Mouse (Mus musculus) kidney, embryonic 15.5 days (tissue): ENCODE data around the gene Nr2c2ap. TPM values are rescaled to one million over a fixed set of nuclear protein-coding genes. Genes with fewer than 3 reads are reported as not detected.

Experiments
- ATAC-seq: fragments of 200-750 bp; cut with Nextera tagmentation; replicated peaks from 2 replicates; pipeline ENCODE4 v1.8.0; 2017; ENCODE audit warnings: moderate TSS enrichment; ENCODE audit not compliant: low FRiP score
- H3K27ac ChIP-seq: fragments of 300-500 bp; sonication (generic); 2 replicates; pipeline ENCODE4 v1.5.1; 2015; ENCODE audit warnings: mild to moderate bottlenecking, inconsistent platforms
- H3K27me3 ChIP-seq: fragments of 300-500 bp; sonication (generic); 2 replicates; pipeline ENCODE4 v1.6.1; 2015; ENCODE audit warnings: inconsistent platforms
- H3K36me3 ChIP-seq: fragments of 300-500 bp; sonication (generic); 2 replicates; pipeline ENCODE4 v1.6.1; 2015; ENCODE audit warnings: inconsistent platforms
- H3K4me1 ChIP-seq: fragments of 300-500 bp; sonication (generic); 2 replicates; pipeline ENCODE4 v1.6.1; 2015; ENCODE audit warnings: inconsistent platforms
- H3K4me2 ChIP-seq: fragments of 300-500 bp; sonication (generic); 2 replicates; pipeline ENCODE4 v1.6.1; 2015; ENCODE audit warnings: moderate library complexity, mild to moderate bottlenecking, inconsistent platforms
- H3K4me3 ChIP-seq: fragments of 300-500 bp; sonication (generic); replicated peaks from 2 replicates; pipeline ENCODE4 v1.5.1; 2015; ENCODE audit warnings: mild to moderate bottlenecking, inconsistent platforms
- H3K9ac ChIP-seq: fragments of 300-500 bp; sonication (generic); 2 replicates; pipeline ENCODE4 v1.6.1; 2015; ENCODE audit warnings: mild to moderate bottlenecking, inconsistent platforms
- H3K9me3 ChIP-seq: fragments of 300-500 bp; sonication (generic); replicated peaks from 2 replicates; pipeline ENCODE4 v1.6.1; 2016; ENCODE audit warnings: inconsistent platforms
- WGBS: fragments of 180-500 bp; shearing (Covaris S2); methylation state at CpG from one replicate; pipeline ENCODE4 v1.1.7; 2015; ENCODE audit warnings: mixed read lengths; 5-methylcytosine and 5-hydroxymethylcytosine counted together
- polyA plus RNA-seq: library from polyadenylated mRNA; unstranded; fragments of >200 nt; fragmentation: Nextera tagmentation; extraction: Ambion mirVana; gene quantifications from 2 replicates; pipeline ENCODE4 v1.2.1, GENCODE M21; 2015

Gene Nr2c2ap
- 31.4 and 34.8 TPM in 2 replicates for polyA plus RNA-seq

- Histone ChIP-seq H3K27me3 (no peaks in the 10 kb centered on the region), H3K27ac (peak within 1 kb of the TSS; percentile 45), H3K4me2 (peak within 1 kb of the TSS; percentile 90), H3K36me3 (peaks cover 41% of the 10 kb centered on the region), H3K9ac (peak within 1 kb of the TSS; percentile 78), H3K4me3 (peak within 1 kb of the TSS; percentile 89), H3K4me1 (peaks cover 22% of the 10 kb centered on the region), H3K9me3 (no peaks in the 10 kb centered on the region)
- 1% methylated on average over 37 of the region's 37 CpGs for WGBS
- peak; percentile 78 for ATAC-seq
Observed at GRCm38 (mm10) chr8:70131166-70131883, at the start of gene Nr2c2ap. Gene Nr2c2ap (plus strand): TSS chr8:70131333.

DNA sequence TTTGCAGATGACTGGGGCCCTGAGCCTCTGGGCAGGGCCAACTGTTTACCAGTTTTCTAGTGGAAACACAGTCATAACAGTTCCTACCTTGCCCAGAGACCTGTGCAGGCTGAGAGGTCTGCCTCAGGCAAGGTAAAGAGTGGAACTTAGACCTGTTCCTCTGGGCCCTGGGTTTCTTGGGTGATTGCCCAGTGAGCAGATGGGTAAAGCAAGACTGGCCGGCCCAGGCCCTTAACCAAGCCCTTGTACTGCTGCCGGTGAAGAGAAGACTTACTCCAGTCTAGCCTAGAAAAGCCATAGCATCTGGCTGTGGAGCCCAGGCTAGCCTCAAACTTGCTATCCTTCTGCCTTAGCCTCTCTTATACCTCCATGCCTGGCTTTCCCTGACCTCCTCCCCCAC is 49.2 kb upstream of the Nr2c2ap start:
- Histone ChIP-seq H3K27me3 (peaks cover 58% of the 10 kb centered on the region), H3K4me2 (no peak overlapping the region), H3K36me3 (no peaks in the 10 kb centered on the region), H3K9ac (no peak overlapping the region), H3K9me3 (no peaks in the 10 kb centered on the region), H3K27ac (no peak overlapping the region), H3K4me3 (no peak overlapping the region), H3K4me1 (peaks cover 24% of the 10 kb centered on the region)
- ATAC-seq, result no peak
- whole genome bisulfite sequencing, result 93% methylated on average over 2 of the region's 2 CpGs

DNA sequence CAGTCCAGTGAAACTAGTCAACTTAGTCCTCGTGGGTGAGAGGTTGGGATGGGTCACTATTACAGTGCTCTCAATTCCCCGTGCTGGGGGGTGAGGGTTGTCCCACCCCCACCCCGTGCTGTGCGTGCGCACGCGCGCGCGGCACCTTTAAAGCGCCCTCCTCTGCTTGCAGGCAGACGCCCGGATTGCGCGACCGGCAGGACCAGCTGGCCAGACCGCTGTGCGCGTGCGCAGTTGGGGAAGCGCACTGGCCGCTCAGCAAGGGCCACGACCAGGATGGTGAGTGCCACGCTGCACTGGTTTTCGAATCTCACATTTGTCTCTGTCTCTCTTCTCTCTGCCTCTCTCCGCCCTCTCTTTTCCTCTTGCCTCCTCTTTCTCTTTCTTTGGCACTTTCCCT is 47.8 kb upstream of the Nr2c2ap start, which contains the start of gene Hapln4:
TSS of gene Hapln4 (plus strand) at position 173 of the 400 bp plus-strand sequence.
- 1% methylated on average over 26 of the region's 26 CpGs for WGBS
- H3K27ac ChIP-seq, result no peak within 1 kb of the TSS
- peaks cover 71% of the 10 kb centered on the region for H3K27me3 ChIP-seq
- no peak for ATAC-seq
- H3K9ac ChIP-seq, result peak within 1 kb of the TSS; percentile 19; the same call in 1 of the 2 replicates
- H3K36me3 ChIP-seq, result no peaks in the 10 kb centered on the region
- peak within 1 kb of the TSS; percentile 44 for H3K4me3 ChIP-seq
- H3K4me1 ChIP-seq, result peaks cover 30% of the 10 kb centered on the region
- H3K4me2 ChIP-seq, result peak within 1 kb of the TSS; percentile 75
- H3K9me3 ChIP-seq, result no peaks in the 10 kb centered on the region

DNA sequence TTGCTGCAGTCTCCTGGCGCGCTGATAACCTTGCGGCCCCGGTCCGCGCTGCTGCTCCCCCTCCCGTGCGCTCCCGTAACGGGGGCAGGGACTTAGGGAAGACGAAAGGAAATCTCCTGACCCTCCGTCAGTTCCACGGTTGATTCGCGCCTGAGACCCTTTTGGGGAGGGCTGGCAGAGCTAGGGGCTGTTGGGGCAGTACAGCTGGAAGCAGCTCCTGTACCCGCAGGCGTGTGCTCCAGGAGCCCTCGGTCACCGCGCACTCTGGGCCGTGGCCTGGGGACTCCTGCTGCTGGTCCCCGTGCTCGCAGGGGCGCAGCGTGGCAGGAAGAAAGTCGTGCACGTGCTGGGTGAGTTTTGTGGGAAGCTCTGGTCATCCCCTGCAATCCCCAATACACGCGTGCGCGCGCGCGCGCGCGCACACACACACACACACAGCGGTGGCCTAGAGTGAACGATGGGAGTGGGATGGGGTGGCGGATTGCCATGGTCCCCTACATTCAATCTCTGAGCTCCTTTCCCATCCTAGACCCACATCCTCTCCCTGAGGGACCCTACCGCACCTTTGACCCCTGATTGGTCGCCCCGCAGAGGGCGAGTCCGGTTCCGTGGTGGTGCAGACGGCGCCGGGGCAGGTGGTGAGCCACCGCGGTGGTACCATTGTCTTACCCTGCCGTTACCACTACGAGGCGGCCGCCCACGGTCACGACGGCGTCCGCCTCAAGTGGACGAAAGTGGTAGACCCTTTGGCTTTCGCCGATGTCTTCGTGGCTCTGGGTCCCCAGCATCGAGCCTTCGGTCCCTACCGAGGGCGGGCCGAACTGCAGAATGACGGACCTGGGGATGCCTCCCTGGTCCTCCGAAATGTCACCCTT is 46.7 kb upstream of the Nr2c2ap start:
- Histone ChIP-seq H3K4me3 (peak overlapping the region; percentile 44), H3K9me3 (no peaks in the 10 kb centered on the region), H3K27ac (no peak overlapping the region), H3K36me3 (no peaks in the 10 kb centered on the region), H3K9ac (peak overlapping the region; percentile 19; the same call in 1 of the 2 replicates), H3K4me2 (peak overlapping the region; percentile 75), H3K4me1 (peaks cover 31% of the 10 kb centered on the region), H3K27me3 (peaks cover 82% of the 10 kb centered on the region)
- 2% methylated on average over 71 of the region's 71 CpGs for WGBS
- no peak for ATAC-seq

DNA sequence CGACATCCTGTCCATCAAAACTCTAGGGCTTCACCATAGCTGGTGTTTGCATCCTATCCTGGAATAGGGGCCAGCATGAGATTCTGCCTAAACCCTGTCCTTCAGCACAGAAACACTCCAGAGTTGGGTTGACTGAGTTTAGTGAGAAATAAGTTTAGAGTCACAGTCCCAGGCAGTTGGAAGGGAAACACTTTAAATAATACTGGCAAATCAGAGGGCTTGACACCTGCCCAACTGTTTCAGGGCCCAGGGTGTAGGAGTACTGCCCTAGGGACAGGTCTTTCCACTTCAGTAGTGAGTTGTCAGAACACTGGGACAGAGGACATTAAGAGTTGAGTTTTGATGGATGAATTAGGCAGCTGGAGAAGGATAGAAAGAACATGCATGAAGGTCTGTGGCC is 45.0 kb upstream of the Nr2c2ap start:
- no peaks in the 10 kb centered on the region for H3K9me3 ChIP-seq
- H3K9ac ChIP-seq, result no peak overlapping the region
- H3K4me3 ChIP-seq, result no peak overlapping the region
- H3K4me2 ChIP-seq, result no peak overlapping the region
- H3K4me1 ChIP-seq, result peaks cover 31% of the 10 kb centered on the region
- peaks cover 100% of the 10 kb centered on the region for H3K27me3 ChIP-seq
- H3K36me3 ChIP-seq, result no peaks in the 10 kb centered on the region
- ATAC-seq, result no peak
- H3K27ac ChIP-seq, result no peak overlapping the region
- 44% methylated on average over 1 of the region's 1 CpGs for WGBS

GRCm38 (mm10) chr8:70087237-70087636 is 43.9 kb upstream of the Nr2c2ap start:
- Histone ChIP-seq H3K4me2 (no peak overlapping the region), H3K9ac (no peak overlapping the region), H3K27me3 (peaks cover 99% of the 10 kb centered on the region), H3K4me3 (peak overlapping the region; percentile 42; the same call in 1 of the 2 replicates), H3K36me3 (no peaks in the 10 kb centered on the region), H3K9me3 (no peaks in the 10 kb centered on the region), H3K4me1 (peaks cover 31% of the 10 kb centered on the region), H3K27ac (no peak overlapping the region)
- 4% methylated on average over 7 of the region's 7 CpGs for WGBS
- ATAC-seq, result no peak

DNA sequence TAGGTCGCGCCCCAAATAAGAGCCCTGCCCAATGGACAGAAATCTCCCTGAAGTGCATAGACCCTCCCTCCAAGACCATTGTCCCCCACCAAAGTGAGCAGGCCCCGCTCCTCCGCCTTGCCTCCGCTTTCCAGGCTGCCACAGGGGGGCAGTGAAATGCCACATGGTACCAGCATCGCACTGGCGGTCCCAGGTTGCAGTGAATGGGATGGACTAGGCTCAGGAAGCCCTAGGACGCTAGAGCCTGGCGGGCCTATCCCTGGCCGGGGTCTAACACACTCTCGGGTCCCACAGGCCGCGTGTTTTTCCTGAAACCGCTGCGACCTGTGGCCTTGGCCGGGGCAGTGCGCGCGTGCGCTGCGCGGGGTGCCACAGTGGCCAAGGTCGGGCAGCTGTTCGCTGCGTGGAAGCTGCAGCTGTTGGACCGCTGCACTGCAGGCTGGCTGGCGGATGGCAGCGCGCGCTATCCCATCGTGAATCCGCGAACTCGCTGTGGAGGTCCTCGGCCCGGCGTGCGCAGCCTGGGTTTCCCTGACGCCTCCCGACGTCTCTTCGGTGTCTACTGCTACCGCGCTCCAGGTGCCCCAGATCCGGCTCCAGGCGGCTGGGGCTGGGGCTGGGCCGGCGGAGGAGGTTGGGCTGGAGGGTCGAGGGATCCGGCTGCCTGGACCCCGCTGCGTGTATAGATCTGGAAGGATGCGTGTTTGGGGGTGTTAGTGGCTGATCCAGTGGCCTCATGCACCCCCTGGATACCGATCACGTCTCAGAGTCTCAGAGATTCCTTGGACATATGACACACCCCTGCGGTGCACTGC is 43.1 kb upstream of the Nr2c2ap start:
- Histone ChIP-seq H3K4me1 (peaks cover 29% of the 10 kb centered on the region), H3K27ac (no peak overlapping the region), H3K9ac (0 out of 2 replicates have a peak overlapping the region, but pooled peaks have one; percentile 5), H3K36me3 (no peaks in the 10 kb centered on the region), H3K4me3 (peak overlapping the region; percentile 42), H3K4me2 (peak overlapping the region; percentile 77), H3K27me3 (peaks cover 94% of the 10 kb centered on the region), H3K9me3 (no peaks in the 10 kb centered on the region)
- ATAC-seq, result peak; percentile 73
- 4% methylated on average over 56 of the region's 56 CpGs for WGBS

DNA sequence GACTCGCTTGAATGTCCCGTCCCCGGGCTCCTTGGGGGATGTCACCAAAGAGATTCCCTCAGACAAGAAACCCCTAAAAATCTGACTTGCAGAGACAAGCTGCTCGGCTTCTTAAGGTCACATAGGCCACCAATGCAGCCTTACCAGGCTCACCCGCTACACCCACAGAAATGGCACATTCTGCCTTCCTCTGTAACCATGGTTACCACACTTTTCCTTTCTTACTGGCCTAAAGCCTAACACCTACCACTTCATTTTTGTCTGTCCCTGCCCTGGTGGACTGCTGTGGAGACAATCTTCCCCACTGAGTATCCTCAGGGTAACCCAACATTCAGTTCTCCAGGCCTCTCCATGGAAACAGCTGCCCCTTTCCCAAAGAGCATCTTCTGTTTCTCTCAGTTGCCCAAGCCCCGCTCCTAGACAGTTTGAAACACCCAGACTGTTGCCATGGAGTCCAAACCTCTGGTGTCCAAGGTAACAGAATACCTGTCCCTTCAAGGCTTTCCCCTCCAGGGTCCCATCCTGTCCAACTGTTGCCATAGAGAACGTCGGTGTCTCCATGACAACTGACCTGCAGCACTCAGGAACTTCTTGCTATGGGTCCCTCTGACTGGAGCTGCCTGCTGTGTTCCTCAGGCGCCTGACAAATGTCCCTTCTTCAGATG is 41.7 kb upstream of the Nr2c2ap start:
- Histone ChIP-seq H3K27me3 (peaks cover 83% of the 10 kb centered on the region), H3K36me3 (no peaks in the 10 kb centered on the region), H3K9ac (no peak overlapping the region), H3K9me3 (no peaks in the 10 kb centered on the region), H3K27ac (no peak overlapping the region), H3K4me1 (peaks cover 15% of the 10 kb centered on the region), H3K4me2 (no peak overlapping the region), H3K4me3 (no peak overlapping the region)
- 64% methylated on average over 9 of the region's 9 CpGs for WGBS
- ATAC-seq, result no peak

DNA sequence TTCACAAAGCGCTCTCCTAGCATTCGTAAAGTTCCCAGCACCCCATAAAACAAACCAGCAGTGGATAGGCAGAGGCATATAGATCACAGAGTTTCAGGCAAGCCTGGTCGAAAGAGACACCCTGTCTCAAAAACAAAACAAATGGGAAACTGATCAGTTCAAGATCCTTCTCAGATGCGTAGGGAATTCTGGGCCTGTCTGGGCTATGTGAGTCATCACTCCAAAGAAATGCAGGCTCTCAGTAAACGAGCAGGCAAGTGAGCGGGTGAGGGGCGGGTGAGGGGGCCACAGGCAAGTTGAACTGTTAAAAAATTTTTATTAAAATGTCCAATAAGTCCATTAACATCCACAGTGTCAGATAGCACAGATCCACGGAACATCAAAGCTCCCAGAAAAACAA is 38.3 kb upstream of the Nr2c2ap start:
- no peak overlapping the region for H3K4me3 ChIP-seq
- no peaks in the 10 kb centered on the region; the same call in 1 of the 2 replicates for H3K9me3 ChIP-seq
- WGBS, result 51% methylated on average over 8 of the region's 8 CpGs
- no peaks in the 10 kb centered on the region for H3K36me3 ChIP-seq
- H3K9ac ChIP-seq, result no peak overlapping the region
- no peak overlapping the region for H3K27ac ChIP-seq
- no peak for ATAC-seq
- H3K4me2 ChIP-seq, result no peak overlapping the region
- H3K4me1 ChIP-seq, result peaks cover 6% of the 10 kb centered on the region
- H3K27me3 ChIP-seq, result peaks cover 49% of the 10 kb centered on the region

- Histone ChIP-seq H3K27me3 (0 out of 2 replicates have a peak, but pooled peaks cover 3% of the 10 kb centered on the region), H3K9ac (no peak overlapping the region), H3K27ac (no peak overlapping the region), H3K9me3 (no peaks in the 10 kb centered on the region; the same call in 1 of the 2 replicates), H3K4me2 (no peak overlapping the region), H3K4me3 (no peak overlapping the region), H3K4me1 (no peaks in the 10 kb centered on the region), H3K36me3 (no peaks in the 10 kb centered on the region)
- 71% methylated on average over 8 of the region's 8 CpGs for WGBS
- no peak for ATAC-seq
Observed at GRCm38 (mm10) chr8:70099276-70099675, 31.9 kb upstream of the Nr2c2ap start.

- no peaks in the 10 kb centered on the region for H3K36me3 ChIP-seq
- H3K27me3 ChIP-seq, result 0 out of 2 replicates have a peak, but pooled peaks cover 3% of the 10 kb centered on the region
- no peaks in the 10 kb centered on the region; the same call in 1 of the 2 replicates for H3K9me3 ChIP-seq
- no peak overlapping the region for H3K9ac ChIP-seq
- no peaks in the 10 kb centered on the region for H3K4me1 ChIP-seq
- no peak overlapping the region for H3K27ac ChIP-seq
- ATAC-seq, result no peak
- WGBS, result 82% methylated on average over 8 of the region's 8 CpGs
- no peak overlapping the region for H3K4me2 ChIP-seq
- no peak overlapping the region for H3K4me3 ChIP-seq
Observed at GRCm38 (mm10) chr8:70100241-70100640, 30.9 kb upstream of the Nr2c2ap start.
